Mouse (Mus musculus) T-cell, adult 2 months (primary cell): Measurements from ENCODE around the gene Tnfsfm13.
A peak's percentile ranks its signal among the peaks of the same experiment; 100 is the strongest.

Source experiments
- DNase-seq: peaks from one replicate; pipeline ENCODE4 v3.0.0; 2022; ENCODE audit warnings: low spot score

The Tnfsfm13 gene

DNA sequence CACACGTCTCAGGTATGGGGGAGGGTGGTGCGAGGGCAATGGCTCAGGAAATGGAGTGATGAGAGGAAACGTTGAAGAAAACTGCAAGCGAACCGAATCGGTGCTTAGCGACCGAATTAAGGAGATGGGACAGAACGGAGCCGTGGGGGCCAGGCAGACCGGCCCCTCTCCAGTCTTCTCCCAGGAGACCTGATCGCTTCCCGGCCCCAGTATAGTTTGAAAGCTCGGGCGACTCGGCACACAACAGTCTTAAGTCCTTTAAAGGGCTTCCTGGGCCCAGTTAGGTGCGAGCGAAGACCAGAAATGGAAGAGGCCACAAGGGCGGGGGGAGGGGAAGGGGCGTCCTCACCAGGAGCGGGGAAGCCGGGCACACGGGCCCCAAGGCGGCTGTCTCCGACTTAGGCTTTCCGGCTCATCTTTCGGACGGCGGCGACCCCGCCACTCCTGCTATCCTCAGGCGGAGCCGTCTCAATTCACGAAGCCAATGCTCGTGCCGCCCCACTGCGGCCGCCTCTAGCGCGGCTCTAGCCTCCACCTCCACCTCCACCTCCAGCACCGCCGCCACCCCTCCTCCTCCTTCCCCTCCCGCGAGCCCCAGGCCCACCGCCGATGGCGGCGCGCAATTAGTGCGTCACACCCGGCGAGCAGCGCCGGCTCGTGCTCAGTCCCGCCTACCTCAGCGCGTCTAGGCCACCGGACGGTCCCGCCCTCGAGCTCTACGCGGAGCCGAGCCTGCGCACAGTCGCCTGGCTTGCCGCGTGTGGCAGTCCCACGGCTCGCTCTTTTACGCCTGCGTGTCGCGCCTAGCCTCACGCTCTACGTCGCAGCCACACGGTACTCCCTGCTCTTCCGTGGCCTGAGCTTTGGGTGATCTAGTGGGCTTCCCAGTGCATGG lies 14.3 kb downstream of the Tnfsfm13 start, which contains the start of gene Senp3:
Gene Senp3 (minus strand): TSS at position 771 of the 895 bp plus-strand sequence.
- peak; percentile 98 for DNase-seq

DNA sequence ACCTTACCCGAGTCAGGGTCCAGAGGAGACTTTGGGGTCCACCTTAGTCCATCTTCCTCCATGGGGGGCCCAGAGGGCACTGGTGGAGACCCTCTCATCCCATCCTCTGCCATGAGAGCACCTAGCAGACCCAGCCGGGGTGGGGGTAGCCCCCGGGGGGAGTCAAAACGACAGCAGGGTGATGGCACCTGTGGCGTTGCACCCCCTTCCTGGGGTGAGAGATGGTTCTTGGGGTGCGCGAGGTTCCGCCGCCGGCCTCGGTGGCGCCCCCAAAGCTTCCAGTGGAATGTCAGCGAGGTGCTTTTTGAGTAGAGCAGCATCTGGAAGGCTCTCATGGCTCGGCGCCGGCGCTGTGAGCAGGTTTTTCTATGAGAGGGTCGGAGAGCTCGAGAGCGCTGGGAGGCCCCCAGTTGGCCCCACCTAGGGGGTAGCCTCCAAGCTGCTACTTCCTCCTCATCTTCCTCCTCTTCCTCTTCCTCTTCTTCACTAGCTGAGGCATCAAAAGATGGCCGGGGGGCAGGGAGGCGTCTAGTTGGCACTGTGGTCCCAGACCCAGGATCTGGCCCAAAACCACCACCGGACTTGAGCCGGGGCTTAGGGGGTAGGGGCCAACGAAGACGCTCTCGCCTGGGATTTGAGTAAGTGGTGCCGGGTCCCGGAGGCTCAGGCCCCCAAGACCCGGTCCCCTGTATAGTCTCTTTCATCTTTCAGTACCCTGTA lies 15.6 kb downstream of the Tnfsfm13 start:
- no peak for DNase-seq

- DNase-seq, result no peak
Observed at GRCm38 (mm10) chr11:69679144-69679543, 16.8 kb downstream of the Tnfsfm13 start.

- DNase-seq, result peak; percentile 100
Observed at GRCm38 (mm10) chr11:69672211-69672706, 23.6 kb downstream of the Tnfsfm13 start, which contains the start of gene Eif4a1. Gene Eif4a1, minus strand, starts transcription at chr11:69672423.

GRCm38 (mm10) chr11:69671726-69672124 lies 24.2 kb downstream of the Tnfsfm13 start:
- no peak for DNase-seq

DNA sequence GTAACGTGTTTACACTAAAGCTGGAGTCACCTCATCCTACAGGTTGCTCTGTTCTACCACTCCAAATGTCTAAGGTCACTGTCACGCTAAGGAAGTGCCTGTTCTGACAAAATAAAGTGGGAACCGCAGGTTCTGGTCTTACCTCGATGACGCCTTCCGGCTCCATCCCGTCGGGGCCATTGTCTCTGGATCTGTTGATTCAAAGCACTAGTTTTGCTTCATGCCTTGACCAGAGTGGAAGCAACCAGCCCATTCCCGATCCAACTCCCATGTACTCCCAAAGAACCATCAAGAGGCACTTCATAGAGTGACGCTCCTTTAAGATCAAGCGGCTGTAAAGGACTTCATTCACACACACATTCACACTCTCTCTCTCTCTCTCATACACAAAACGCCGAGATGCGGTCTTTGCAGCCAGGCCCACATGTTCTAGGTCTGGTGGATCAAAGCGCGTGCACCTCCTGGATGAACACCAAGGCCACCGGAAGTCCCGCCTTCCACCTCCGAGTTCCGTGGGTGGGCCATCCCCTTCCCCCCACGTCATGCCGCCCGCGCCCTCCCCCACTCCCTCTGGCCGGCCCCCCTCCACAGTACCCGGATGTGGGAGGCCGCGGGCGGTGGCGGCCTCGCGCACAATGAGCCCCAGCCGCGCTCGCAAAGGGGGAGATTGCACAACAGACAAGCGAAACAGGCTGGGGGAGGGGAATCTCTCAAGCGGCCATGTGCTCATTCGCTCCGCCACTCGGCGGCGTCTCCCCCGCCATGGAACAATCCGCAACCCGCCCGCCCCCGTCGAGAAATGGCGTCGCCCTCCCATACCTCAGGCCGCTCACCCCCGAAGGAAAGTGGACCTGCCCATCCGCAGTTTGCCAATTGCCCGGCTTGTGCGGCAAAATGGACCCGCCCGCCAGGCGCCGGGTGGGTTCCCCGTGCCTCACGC lies 24.8 kb downstream of the Tnfsfm13 start:
- peak; percentile 98 for DNase-seq

- no peak for DNase-seq
Observed at GRCm38 (mm10) chr11:69666665-69667005, 29.3 kb downstream of the Tnfsfm13 start.

DNA sequence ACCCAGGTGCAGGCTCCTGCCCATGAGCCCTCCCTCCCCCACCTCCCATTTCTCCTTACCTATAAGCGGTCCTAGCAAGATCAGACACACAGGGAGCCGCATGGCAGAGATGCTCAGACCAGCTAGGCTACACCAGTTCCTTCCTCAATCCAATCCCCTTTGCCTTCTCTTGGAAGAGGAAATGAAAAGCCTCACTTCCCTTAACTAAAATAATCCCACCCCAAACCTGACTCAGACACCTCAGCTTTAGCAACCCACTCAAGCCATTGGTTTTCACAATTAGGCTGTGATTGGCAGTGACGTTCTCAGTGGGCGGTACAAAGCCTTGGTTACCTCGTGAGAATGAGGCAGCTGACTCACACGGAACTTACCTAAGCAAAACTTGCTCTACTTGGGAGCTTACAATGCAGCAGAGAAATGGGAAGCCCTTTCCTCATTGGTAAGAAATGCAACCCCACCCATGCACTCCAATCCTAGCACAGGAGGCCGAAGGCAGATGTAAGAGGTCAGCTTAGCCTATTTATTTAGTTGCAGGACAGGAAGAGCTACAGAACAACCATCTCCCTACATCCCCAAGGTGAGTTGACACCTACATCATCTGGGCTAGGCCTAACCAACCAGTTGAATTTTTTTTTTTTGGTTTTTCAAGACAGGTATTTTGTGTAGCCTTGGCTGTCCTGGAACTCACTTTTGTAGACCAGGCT lies 29.8 kb downstream of the Tnfsfm13 start, which contains the start of gene Cd68:
Gene Cd68 (minus strand): TSS at position 193 of the 704 bp plus-strand sequence.
- peak; percentile 62 for DNase-seq

- no peak for DNase-seq
Observed at GRCm38 (mm10) chr11:69665457-69665960, 30.4 kb downstream of the Tnfsfm13 start.

- no peak for DNase-seq
Observed at GRCm38 (mm10) chr11:69664841-69665240, 31.1 kb downstream of the Tnfsfm13 start.

GRCm38 (mm10) chr11:69663795-69664194 lies 32.1 kb downstream of the Tnfsfm13 start:
- no peak for DNase-seq

DNA sequence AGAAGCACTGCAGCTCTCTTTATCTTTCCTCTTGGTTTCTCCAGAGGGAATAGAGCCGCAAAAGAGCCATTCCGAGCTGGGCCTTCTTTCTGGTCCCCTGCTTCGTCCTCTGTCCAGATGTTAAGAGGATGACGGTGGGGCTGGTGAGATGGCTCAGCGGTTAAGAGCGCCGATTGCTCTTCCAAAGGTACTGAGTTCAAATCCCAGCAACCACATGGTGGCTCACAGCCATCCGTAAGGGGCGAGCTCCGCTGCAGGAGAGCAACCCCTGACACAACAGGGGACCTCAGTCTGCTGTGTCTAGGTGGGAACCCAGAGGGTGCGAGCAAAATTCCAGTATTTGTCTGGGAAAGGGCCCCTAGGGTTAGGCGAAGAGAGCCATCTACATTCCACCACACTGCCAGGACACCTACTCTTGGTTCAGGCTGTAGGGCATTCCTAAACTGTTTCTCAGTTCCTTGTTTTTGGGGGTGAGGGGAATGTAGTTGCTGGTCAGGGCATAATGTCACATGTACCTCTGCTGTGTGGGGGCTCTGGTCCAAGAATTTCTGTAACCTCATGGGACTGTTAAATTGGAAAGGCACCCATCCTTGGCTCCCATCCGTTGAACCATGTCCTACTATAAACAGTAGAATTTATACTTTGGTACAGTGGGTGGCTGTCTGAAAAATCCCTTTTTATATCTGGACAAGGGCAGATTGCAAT lies 32.8 kb downstream of the Tnfsfm13 start:
- DNase-seq, result no peak

DNA sequence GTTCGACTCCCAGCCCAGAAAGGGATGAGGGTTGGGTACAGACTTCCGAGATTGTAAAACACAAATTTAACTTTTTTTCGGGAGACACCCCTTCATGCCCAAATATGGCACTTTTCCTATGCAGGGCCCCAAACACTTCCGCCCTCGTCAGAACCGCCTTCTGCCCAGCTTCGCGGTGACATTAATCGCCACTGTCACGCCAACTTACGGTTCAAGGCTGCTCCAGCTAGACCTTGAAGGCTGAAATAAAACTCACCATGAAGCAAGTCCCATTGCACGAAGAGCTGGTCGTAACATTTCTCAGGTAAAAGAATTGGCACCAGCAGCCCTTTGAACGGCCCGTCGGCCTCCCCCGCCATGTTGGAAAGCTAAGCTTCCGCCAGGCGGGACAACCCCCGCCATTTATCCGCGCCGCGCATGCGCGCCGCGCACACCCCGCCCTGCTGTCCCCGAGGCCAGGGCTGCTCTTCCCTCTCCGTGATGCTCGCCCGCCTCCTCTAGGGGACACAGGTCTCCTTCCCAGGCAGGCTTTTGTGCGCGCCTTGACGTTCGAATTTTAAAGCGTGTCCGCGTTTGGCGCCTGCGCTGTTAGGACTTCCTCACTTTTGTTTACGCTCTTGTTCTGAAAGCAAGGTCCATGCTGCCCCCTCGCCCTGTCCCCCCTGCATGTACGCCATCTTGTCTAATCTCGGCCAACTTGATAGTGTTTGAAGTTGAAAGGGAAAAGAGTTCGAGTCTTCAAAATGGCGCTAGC lies 33.5 kb downstream of the Tnfsfm13 start, which contains the start of gene Mpdu1:
Gene Mpdu1 (minus strand): TSS at position 430 of the 754 bp plus-strand sequence.
- peak; percentile 97 for DNase-seq

DNA sequence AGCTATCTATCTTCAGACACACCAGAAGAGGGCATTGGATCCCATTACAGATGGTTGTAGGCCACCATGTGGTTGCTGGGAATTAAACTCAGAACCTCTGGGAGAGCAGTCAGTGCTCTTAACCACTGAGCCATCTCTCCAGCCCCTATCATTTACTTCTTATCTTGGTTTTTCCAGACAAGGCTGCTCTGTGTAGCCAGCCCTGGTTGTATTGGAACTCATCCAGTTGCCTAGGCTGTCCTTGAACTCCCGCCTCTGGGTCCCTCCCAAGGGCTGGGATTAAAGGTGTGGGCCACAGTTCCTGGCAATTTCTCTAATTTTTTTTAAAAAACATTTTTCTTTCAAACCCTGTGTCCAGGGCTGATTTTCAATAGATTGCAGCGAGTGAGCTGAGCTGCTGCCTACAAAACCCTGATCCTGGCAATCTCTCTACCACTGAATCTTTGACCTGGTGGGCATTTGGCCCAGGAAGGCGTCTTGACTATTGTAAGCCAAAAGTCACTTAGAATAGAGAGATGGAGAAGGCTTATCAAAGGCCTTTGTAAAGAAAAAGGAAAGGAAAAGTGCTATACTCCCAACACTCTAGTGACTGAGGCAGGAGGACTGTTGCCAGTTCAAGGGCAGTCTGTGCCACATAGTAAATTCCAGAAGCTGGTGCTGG lies 34.5 kb downstream of the Tnfsfm13 start:
- no peak for DNase-seq

- DNase-seq, result no peak
Observed at GRCm38 (mm10) chr11:69657462-69657881, 38.4 kb downstream of the Tnfsfm13 start.

GRCm38 (mm10) chr11:69656617-69657461 lies 39.1 kb downstream of the Tnfsfm13 start:
- DNase-seq, result peak; percentile 56

DNA sequence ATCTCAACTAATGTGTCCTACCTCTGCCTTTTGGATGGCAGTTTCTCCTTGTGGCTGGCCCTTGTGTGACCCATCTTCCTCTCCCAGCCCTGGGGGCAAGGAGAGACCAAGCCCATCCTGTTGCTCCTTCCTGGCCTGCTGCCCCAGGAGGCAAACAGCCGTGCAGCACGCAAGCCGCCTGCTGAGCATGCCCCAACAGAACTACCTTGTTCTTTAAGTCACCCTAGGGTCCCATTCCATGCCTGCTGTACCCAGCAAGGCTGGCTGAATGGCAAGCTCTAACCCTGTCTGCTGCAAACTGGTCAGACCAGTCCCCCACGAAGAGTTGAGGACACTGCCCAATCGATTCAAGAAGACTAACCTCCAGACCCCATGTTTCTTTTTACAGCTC lies 39.8 kb downstream of the Tnfsfm13 start:
- DNase-seq, result no peak
